Mouse (Mus musculus) hindbrain, embryonic 11.5 days (tissue): ENCODE data around the gene Fer. TPM values are rescaled to one million over a fixed set of nuclear protein-coding genes. Genes with fewer than 3 reads are reported as not detected.
A peak's percentile ranks its signal among the peaks of the same experiment; 100 is the strongest.
"Not testable (repeated sequence)": the region's sequence is repeated elsewhere in the genome, so short reads cannot be mapped to it uniquely, and the experiment has no call there.

Source experiments
- ATAC-seq: fragments of 200-750 bp; cut with Nextera tagmentation; 2 replicates; pipeline ENCODE4 v1.8.0; 2017; ENCODE audit warnings: mild to moderate bottlenecking, moderate TSS enrichment, moderate library complexity; ENCODE audit not compliant: low FRiP score
- DNase-seq: peaks from one replicate; pipeline ENCODE4 v3.0.0-alpha.2; 2015; ENCODE audit warnings: low spot score
- H3K27ac ChIP-seq: fragments of 300-500 bp; sonication (generic); 2 replicates; pipeline ENCODE4 v1.5.1; 2014; ENCODE audit warnings: mild to moderate bottlenecking, low read depth, low read length
- H3K27me3 ChIP-seq: fragments of 300-500 bp; sonication (generic); 2 replicates; pipeline ENCODE4 v1.6.1; 2014; ENCODE audit warnings: mild to moderate bottlenecking, low read length, moderate library complexity, mixed read lengths; ENCODE audit not compliant: control insufficient read depth, insufficient read depth
- H3K36me3 ChIP-seq: fragments of 300-500 bp; sonication (generic); 2 replicates; pipeline ENCODE4 v1.6.1; 2014; ENCODE audit warnings: mild to moderate bottlenecking, low read length, moderate library complexity, mixed read lengths; ENCODE audit not compliant: control insufficient read depth, insufficient read depth
- H3K4me1 ChIP-seq: fragments of 300-500 bp; sonication (generic); replicated peaks from 2 replicates; pipeline ENCODE4 v1.6.1; 2014; ENCODE audit warnings: low read length, mixed read lengths; ENCODE audit not compliant: control insufficient read depth, insufficient read depth
- H3K4me2 ChIP-seq: fragments of 300-500 bp; sonication (generic); replicated peaks from 2 replicates; pipeline ENCODE4 v1.6.1; 2014; ENCODE audit warnings: mild to moderate bottlenecking, low read depth, low read length
- H3K4me3 ChIP-seq: fragments of 300-500 bp; sonication (generic); 2 replicates; pipeline ENCODE4 v1.5.1; 2014; ENCODE audit warnings: low read depth, low read length
- H3K9ac ChIP-seq: fragments of 300-500 bp; sonication (generic); 2 replicates; pipeline ENCODE4 v1.6.1; 2014; ENCODE audit warnings: low read depth, low read length
- H3K9me3 ChIP-seq: fragments of 300-500 bp; sonication (generic); 2 replicates; pipeline ENCODE4 v1.6.1; 2016; ENCODE audit warnings: low read length; ENCODE audit not compliant: control insufficient read depth
- WGBS: fragments of 180-500 bp; shearing (Covaris S2); extraction: QIAGEN DNeasy Blood & Tissue Kit; methylation state at CpG from one replicate; pipeline ENCODE4 v1.1.7; 2014; 5-methylcytosine and 5-hydroxymethylcytosine counted together
- polyA plus RNA-seq: library from polyadenylated mRNA; unstranded; fragments of >200 nt; fragmentation: Nextera tagmentation; extraction: Ambion mirVana; gene quantifications from 2 replicates; pipeline ENCODE4 v1.2.1, GENCODE M21; 2014

Gene Fer
- polyA plus RNA-seq, 1 experiment from 2014 or later: 34.2 TPM

GRCm38 (mm10) chr17:63836641-63837040, 26.2 kb upstream of the Fer start:
- H3K36me3 ChIP-seq: no peaks in the 10 kb centered on the region
- ATAC-seq (no peak), DNase-seq (no peak)

GRCm38 (mm10) chr17:63838144-63838543, 24.7 kb upstream of the Fer start:
- Histone ChIP-seq H3K27me3 (no peaks in the 10 kb centered on the region), H3K4me2 (no peak overlapping the region), H3K9me3 (no peaks in the 10 kb centered on the region), H3K9ac (no peak overlapping the region), H3K27ac (no peak overlapping the region), H3K36me3 (no peaks in the 10 kb centered on the region), H3K4me3 (no peak overlapping the region), H3K4me1 (no peaks in the 10 kb centered on the region)
- DNase-seq (no peak), ATAC-seq (no peak)
- WGBS: 94% methylated on average over 8 of the region's 8 CpGs

More at GRCm38 (mm10) chr17:63836641-63837040, 26.2 kb upstream of the Fer start:
- WGBS: 92% methylated on average over 8 of the region's 8 CpGs
- Histone ChIP-seq H3K4me1 (no peaks in the 10 kb centered on the region), H3K9ac (no peak overlapping the region), H3K9me3 (no peaks in the 10 kb centered on the region), H3K27me3 (no peaks in the 10 kb centered on the region), H3K27ac (no peak overlapping the region), H3K4me3 (no peak overlapping the region), H3K4me2 (no peak overlapping the region)

- H3K9ac ChIP-seq: no peak overlapping the region
- no peak overlapping the region for H3K4me3 ChIP-seq
- DNase-seq (no peak), ATAC-seq (no peak)
- WGBS: 90% methylated on average over 3 of the region's 3 CpGs
- no peaks in the 10 kb centered on the region for H3K4me1 ChIP-seq
- H3K4me2 ChIP-seq: no peak overlapping the region
- H3K9me3 ChIP-seq: no peaks in the 10 kb centered on the region
- H3K27me3 ChIP-seq: no peaks in the 10 kb centered on the region
- no peaks in the 10 kb centered on the region for H3K36me3 ChIP-seq
- no peak overlapping the region for H3K27ac ChIP-seq
Measured at GRCm38 (mm10) chr17:63839636-63840269, 23.1 kb upstream of the Fer start.

GRCm38 (mm10) chr17:63842226-63842625, 20.6 kb upstream of the Fer start:
- ATAC-seq: no peak
- Histone ChIP-seq H3K36me3 (no peaks in the 10 kb centered on the region), H3K4me2 (no peak overlapping the region), H3K4me1 (no peaks in the 10 kb centered on the region), H3K9ac (no peak overlapping the region), H3K27me3 (no peaks in the 10 kb centered on the region), H3K4me3 (no peak overlapping the region), H3K27ac (no peak overlapping the region), H3K9me3 (no peaks in the 10 kb centered on the region)
- WGBS: 89% methylated on average over 1 of the region's 1 CpGs
- DNase-seq: no peak

- no peak overlapping the region for H3K9ac ChIP-seq
- ATAC-seq: no peak
- no peak for DNase-seq
- no peaks in the 10 kb centered on the region for H3K9me3 ChIP-seq
- no peaks in the 10 kb centered on the region for H3K27me3 ChIP-seq
- no peak overlapping the region for H3K4me3 ChIP-seq
- no peak overlapping the region for H3K4me2 ChIP-seq
- H3K36me3 ChIP-seq: no peaks in the 10 kb centered on the region
- no peak overlapping the region for H3K27ac ChIP-seq
- H3K4me1 ChIP-seq: no peaks in the 10 kb centered on the region
- 84% methylated on average over 5 of the region's 5 CpGs for WGBS
Measured at GRCm38 (mm10) chr17:63844936-63845335, 17.9 kb upstream of the Fer start.

GRCm38 (mm10) chr17:63845766-63846165, 17.1 kb upstream of the Fer start:
- not testable (repeated sequence) for ATAC-seq, H3K4me2 ChIP-seq
- 91% methylated on average over 3 of the region's 3 CpGs for WGBS

GRCm38 (mm10) chr17:63849151-63849550, 13.7 kb upstream of the Fer start:
- no peak for DNase-seq
- 6% methylated on average over 6 of the region's 6 CpGs for WGBS
- ATAC-seq: peak; percentile 65
- Histone ChIP-seq H3K36me3 (no peaks in the 10 kb centered on the region), H3K9me3 (no peaks in the 10 kb centered on the region), H3K4me1 (no peaks in the 10 kb centered on the region), H3K9ac (peak overlapping the region; percentile 90), H3K27ac (no peak overlapping the region; the same call in 1 of the 2 replicates), H3K4me3 (peak overlapping the region; percentile 72), H3K27me3 (no peaks in the 10 kb centered on the region), H3K4me2 (peak overlapping the region; percentile 44)

More at GRCm38 (mm10) chr17:63845766-63846165, 17.1 kb upstream of the Fer start:
- not testable (repeated sequence) for H3K36me3 ChIP-seq, H3K4me3 ChIP-seq, H3K4me1 ChIP-seq, H3K27me3 ChIP-seq, DNase-seq, H3K9me3 ChIP-seq, H3K27ac ChIP-seq, H3K9ac ChIP-seq

DNA sequence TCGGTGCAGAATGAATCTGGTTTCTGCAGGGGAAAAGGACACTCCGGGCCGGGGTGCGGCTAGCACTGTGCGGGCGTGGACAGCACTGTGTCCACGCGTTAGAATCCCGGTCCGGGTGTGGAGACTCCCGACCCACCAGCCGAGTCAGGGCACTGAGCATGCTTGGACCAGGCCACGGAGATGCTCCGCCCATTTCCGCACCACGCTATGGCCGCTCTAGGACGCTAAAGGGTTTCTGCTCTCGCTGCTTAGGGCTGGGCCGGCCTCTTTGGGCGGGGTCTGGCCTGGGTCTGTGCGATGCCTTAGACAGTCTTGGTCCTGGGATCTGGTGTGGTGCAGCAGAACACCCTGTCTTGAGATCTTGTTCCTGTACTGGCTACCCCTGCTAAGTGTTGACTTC, 13.3 kb upstream of the Fer start:
- peak; percentile 100 for ATAC-seq
- Histone ChIP-seq H3K4me2 (peak overlapping the region; percentile 44), H3K9me3 (no peaks in the 10 kb centered on the region), H3K9ac (peak overlapping the region; percentile 90), H3K36me3 (no peaks in the 10 kb centered on the region), H3K4me1 (no peaks in the 10 kb centered on the region), H3K4me3 (peak overlapping the region; percentile 72), H3K27ac (no peak overlapping the region; the same call in 1 of the 2 replicates), H3K27me3 (no peaks in the 10 kb centered on the region)
- 1% methylated on average over 22 of the region's 22 CpGs for WGBS
- peak; percentile 89 for DNase-seq

DNA sequence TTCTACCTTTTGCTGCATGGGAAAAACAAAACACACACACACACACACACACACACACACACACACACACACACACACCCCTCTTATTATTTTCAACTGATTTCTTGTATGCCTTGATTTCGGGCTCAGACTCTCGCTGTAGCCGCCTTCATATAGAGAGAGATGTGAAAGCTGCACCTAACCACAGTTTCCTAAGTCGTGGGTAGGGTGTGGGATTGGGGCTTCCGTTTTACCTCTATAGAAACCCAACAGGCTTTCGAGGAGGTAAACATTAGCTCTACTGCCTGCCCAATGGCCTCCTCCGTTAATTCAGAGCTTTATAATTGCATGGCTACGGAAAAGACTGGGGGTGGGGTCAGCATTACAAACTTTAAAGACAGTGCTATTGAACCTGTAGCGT, 12.8 kb upstream of the Fer start:
- H3K9ac ChIP-seq: no peak overlapping the region; the same call in 1 of the 2 replicates
- H3K4me3 ChIP-seq: no peak overlapping the region
- H3K9me3 ChIP-seq: no peaks in the 10 kb centered on the region
- no peak overlapping the region for H3K4me2 ChIP-seq
- no peaks in the 10 kb centered on the region for H3K27me3 ChIP-seq
- no peak overlapping the region for H3K27ac ChIP-seq
- WGBS: 83% methylated on average over 9 of the region's 9 CpGs
- DNase-seq (no peak), ATAC-seq (no peak; the same call in 1 of the 2 replicates)
- H3K4me1 ChIP-seq: no peaks in the 10 kb centered on the region
- H3K36me3 ChIP-seq: no peaks in the 10 kb centered on the region
